8 mouse cellular contexts compared by ENCODE assay signal in genomic region chr1:182020831-182021460, GRCm38 (mm10). TPM values are rescaled to one million over a fixed set of nuclear protein-coding genes. Genes with fewer than 3 reads are reported as not detected.
DNase-seq lines count a peak whose midpoint lies in the region; ATAC-seq and TF ChIP-seq lines count a peak whose summit lies in the region.

No protein-coding gene starts in this region.

- in situ Hi-C loops in ES-E14 (cut with MboI; ENCODE audit: low sequenced_read_pairs in 2 of 2, unreplicated experiment in 2 of 2) = no loop called here

- H3K9me3 ChIP-seq in ES-E14 (ENCODE audit: control insufficient read depth, insufficient read depth, low read depth, low read length) = no peaks in the 10 kb centered on the region
- H3K9me3 ChIP-seq in forebrain, embryonic 12.5 days = no peaks in the 10 kb centered on the region
- no peaks in the 10 kb centered on the region for H3K9me3 ChIP-seq in midbrain, embryonic 13.5 days

- 8% methylated on average over 11 of the region's 11 CpGs for WGBS in forebrain, embryonic 12.5 days
- WGBS in kidney, adult 2 months = 46% methylated on average over 11 of the region's 11 CpGs
- WGBS in midbrain, embryonic 13.5 days = 16% methylated on average over 11 of the region's 11 CpGs

- H3K4me3 ChIP-seq in ES-E14 (ENCODE audit: insufficient read depth in 1 of 2, low read depth in 1 of 2, low read length in 2 of 2, poor library complexity in 1 of 2, severe bottlenecking in 1 of 2) = peak overlapping the region; percentile 83 to 97
- H3K4me3 ChIP-seq in forebrain, embryonic 12.5 days (replicated peaks) = peak overlapping the region; percentile 96
- H3K4me3 ChIP-seq in kidney, adult 2 months (ENCODE audit: insufficient read depth, low read depth, low read length) = no peak overlapping the region; the same call in 1 of the 2 replicates
- H3K4me3 ChIP-seq in midbrain, embryonic 13.5 days (replicated peaks) = peak overlapping the region; percentile 93

- peak; percentile 28 for DNase-seq in cerebellum, adult 11-12 months
- no peak for DNase-seq in cerebellum, postnatal 4 days (ENCODE audit: low spot score in 2 of 2)
- no peak for DNase-seq in ES-E14 (ENCODE audit: low read depth, low spot score)
- DNase-seq in kidney, adult 2 months = peak; percentile 55
- DNase-seq in urinary bladder, postnatal 4 days (ENCODE audit: low spot score in 2 of 2) = no peak
- no peak for DNase-seq in spleen, postnatal 10 days (ENCODE audit: low spot score in 2 of 2)

- ATAC-seq in forebrain, embryonic 12.5 days (ENCODE audit: low FRiP score) = no peak; the same call in 1 of the 2 replicates
- ATAC-seq in midbrain, embryonic 13.5 days = peak; percentile 14; the same call in 1 of the 2 replicates

- H3K27me3 ChIP-seq in forebrain, embryonic 12.5 days = no peaks in the 10 kb centered on the region
- H3K27me3 ChIP-seq in kidney, adult 2 months (replicated peaks; ENCODE audit: control insufficient read depth, insufficient read depth, low read length) = no peaks in the 10 kb centered on the region
- H3K27me3 ChIP-seq in midbrain, embryonic 13.5 days = no peaks in the 10 kb centered on the region

- TF ChIP-seq POLR2A in kidney, adult 2 months (IDR thresholded peaks at IDR 0.05; ENCODE audit: low read depth, low read length) = no peak

- peaks cover under 1% of the 10 kb centered on the region for H3K36me3 ChIP-seq in ES-E14 (ENCODE audit: control insufficient read depth, insufficient read depth, low read length, poor library complexity, severe bottlenecking)
- peaks cover under 1% of the 10 kb centered on the region; the same call in 1 of the 2 replicates for H3K36me3 ChIP-seq in forebrain, embryonic 12.5 days (replicated peaks)
- H3K36me3 ChIP-seq in kidney, adult 2 months (ENCODE audit: control insufficient read depth, insufficient read depth, low read length) = no peaks in the 10 kb centered on the region
- no peaks in the 10 kb centered on the region for H3K36me3 ChIP-seq in midbrain, embryonic 13.5 days

- peak overlapping the region; percentile 70 for H3K4me2 ChIP-seq in forebrain, embryonic 12.5 days
- H3K4me2 ChIP-seq in midbrain, embryonic 13.5 days (replicated peaks) = peak overlapping the region; percentile 70

- peak overlapping the region; percentile 96 for H3K9ac ChIP-seq in ES-E14 (ENCODE audit: insufficient read depth, low read depth, low read length, poor library complexity, severe bottlenecking)
- H3K9ac ChIP-seq in forebrain, embryonic 12.5 days = peak overlapping the region; percentile 100
- H3K9ac ChIP-seq in midbrain, embryonic 13.5 days (replicated peaks) = peak overlapping the region; percentile 98

- no peak for TF ChIP-seq CTCF in kidney, adult 2 months (conservative IDR thresholded peaks at IDR 0.05; ENCODE audit: insufficient read depth, insufficient read length, low read depth, low read length)

- peaks cover 2 to 9% of the 10 kb centered on the region in 2 experiments; a peak in 3 of 4 replicates for H3K4me1 ChIP-seq in ES-E14 (ENCODE audit: control insufficient read depth in 2 of 2, insufficient read depth in 2 of 2, low read length in 2 of 2, poor library complexity in 1 of 2)
- peaks cover 18% of the 10 kb centered on the region for H3K4me1 ChIP-seq in forebrain, embryonic 12.5 days
- H3K4me1 ChIP-seq in kidney, adult 2 months (ENCODE audit: control insufficient read depth, insufficient read depth, low read length) = peaks cover 3% of the 10 kb centered on the region; the same call in 1 of the 2 replicates
- peaks cover 29% of the 10 kb centered on the region for H3K4me1 ChIP-seq in midbrain, embryonic 13.5 days (replicated peaks)

- H3K27ac ChIP-seq in ES-E14 (ENCODE audit: insufficient read depth, low read depth, low read length, poor library complexity, severe bottlenecking) = peak overlapping the region; percentile 97; the same call in 1 of the 2 replicates
- H3K27ac ChIP-seq in forebrain, embryonic 12.5 days = peak overlapping the region; percentile 99
- no peak overlapping the region for H3K27ac ChIP-seq in kidney, adult 2 months (ENCODE audit: insufficient read depth, low read depth, low read length)
- peak overlapping the region; percentile 99 for H3K27ac ChIP-seq in midbrain, embryonic 13.5 days

TF ChIP-seq in ES-E14, 5 proteins besides CTCF, POLR2A, EP300 and RAD21:
- TF ChIP-seq HCFC1 (IDR thresholded peaks at IDR 0.05; ENCODE audit: borderline replicate concordance, insufficient read depth, low read length) = no peak
- no peak for TF ChIP-seq MAFK (IDR thresholded peaks at IDR 0.05; ENCODE audit: insufficient read depth, low read depth, low read length)
- no peak for TF ChIP-seq ZNF384 (IDR thresholded peaks at IDR 0.05; ENCODE audit: low read depth, low read length)
- no peak for TF ChIP-seq CHD2 (IDR thresholded peaks at IDR 0.05; ENCODE audit: low read depth, low read length)
- no peak for TF ChIP-seq ZC3H11A (IDR thresholded peaks at IDR 0.05; ENCODE audit: borderline replicate concordance, low read depth, low read length)

RNA-seq across cellular contexts. Expression of gene Enah, which starts 1.2 kb away (rescaled TPM):
- 331 and 469 TPM in 2 replicates for total RNA-seq in ES-E14 (2012; rRNA removed)
- polyA plus RNA-seq in forebrain, embryonic 12.5 days (2016; fragmentation: Nextera tagmentation; extraction: Ambion mirVana) = 37.4 and 40.4 TPM in 2 replicates
- polyA plus RNA-seq in kidney, adult 2 months (2012; rRNA removed) = 9.5 and 10.1 TPM in 2 replicates
- 36.3 and 37.9 TPM in 2 replicates for polyA plus RNA-seq in midbrain, embryonic 13.5 days (2015; fragmentation: Nextera tagmentation; extraction: Ambion mirVana)

Comparison
In these comparisons a context has a peak if more than half of its experiments do, and no peak if none do; other contexts are left out.
1. DNase-seq: peak in cerebellum, adult 11-12 months (single experiment) and kidney, adult 2 months (single experiment); none in cerebellum, postnatal 4 days (0 of 2), ES-E14 (single experiment), urinary bladder, postnatal 4 days (0 of 2) and spleen, postnatal 10 days (0 of 2).
2. Peak in every context shown above with its lines, with median percentiles within 50 percentile points of each other: H3K9ac ChIP-seq.